Mouse (Mus musculus) adrenal gland, postnatal 10 days (tissue): ENCODE measurements around the gene Gm44502. TPM values are rescaled to one million over a fixed set of nuclear protein-coding genes. Genes with fewer than 3 reads are reported as not detected.
A peak's percentile ranks its signal among the peaks of the same experiment; 100 is the strongest.

Source experiments
- DNase-seq: peaks from one replicate; pipeline ENCODE4 v3.0.0; 2021; ENCODE audit warnings: mixed read lengths
- total RNA-seq, 2 experiments: library from RNA; stranded (reverse); gene quantifications; 2 replicates each; pipeline ENCODE4 v1.2.3; 2021

Gene Gm44502
- total RNA-seq, 2 experiments from 2014 or later: 5.6 to 9.2 TPM

DNA sequence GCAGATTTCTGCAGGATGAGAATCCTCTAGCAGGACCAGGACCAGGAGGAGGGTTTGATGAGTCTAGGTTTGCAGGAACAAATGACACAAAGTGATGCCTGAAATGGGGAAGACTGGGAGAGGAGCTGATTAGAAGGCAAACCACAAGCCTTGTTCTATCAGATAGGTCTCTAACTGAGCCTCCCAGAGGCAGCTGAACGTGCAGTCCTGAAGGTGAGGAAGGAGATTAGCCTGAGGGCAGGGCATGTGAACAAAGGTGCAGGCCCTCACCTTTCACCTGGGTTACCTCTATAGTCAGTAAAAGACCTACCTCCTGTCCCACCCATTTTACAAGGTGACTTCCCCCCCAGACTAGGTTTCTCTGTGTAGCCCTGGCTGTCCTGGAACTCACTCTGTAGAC, 29.8 kb downstream of the Gm44502 start:
- no peak for DNase-seq

DNA sequence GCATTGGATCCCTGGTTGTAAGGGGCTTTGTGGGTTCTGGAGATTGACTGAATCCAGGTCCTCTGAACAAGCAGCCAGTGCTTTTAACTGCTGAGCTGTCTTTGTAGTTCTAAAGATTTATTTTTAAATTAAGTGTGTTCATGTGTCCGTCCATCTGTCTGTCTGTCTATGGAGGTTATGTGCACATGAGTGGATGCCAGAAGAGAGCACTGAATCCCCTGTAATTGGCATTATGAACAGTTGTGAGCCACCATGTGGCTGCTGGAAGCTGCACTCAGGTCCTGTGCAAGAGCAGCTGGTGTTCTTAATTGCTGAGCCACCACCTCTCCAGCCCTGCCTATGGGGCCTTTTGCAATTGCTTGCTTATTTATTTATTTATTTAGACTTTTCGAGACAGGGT, 31.4 kb downstream of the Gm44502 start:
- DNase-seq: no peak

GRCm38 (mm10) chr15:89396883-89397282, 32.6 kb downstream of the Gm44502 start:
- no peak for DNase-seq

DNA sequence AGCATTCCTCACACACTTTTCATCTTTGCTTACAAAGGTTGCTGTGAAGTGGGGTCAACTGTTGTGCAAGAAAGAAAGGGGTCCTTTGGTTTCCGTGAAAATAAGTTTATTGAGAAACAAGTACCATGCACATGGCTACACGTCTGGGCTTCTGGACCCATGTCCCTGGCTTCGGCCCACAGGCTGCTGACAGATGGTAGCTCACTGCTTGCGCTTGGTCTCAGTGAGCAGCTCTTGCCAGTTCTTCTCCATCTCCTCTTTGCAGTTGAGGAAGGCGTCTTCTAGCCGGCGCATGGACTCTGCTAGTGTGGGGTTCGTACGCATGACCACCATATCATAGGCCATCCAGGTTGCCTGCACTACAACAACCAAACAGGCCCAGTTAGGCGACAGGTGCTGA, 39.4 kb downstream of the Gm44502 start:
- DNase-seq: no peak

DNA sequence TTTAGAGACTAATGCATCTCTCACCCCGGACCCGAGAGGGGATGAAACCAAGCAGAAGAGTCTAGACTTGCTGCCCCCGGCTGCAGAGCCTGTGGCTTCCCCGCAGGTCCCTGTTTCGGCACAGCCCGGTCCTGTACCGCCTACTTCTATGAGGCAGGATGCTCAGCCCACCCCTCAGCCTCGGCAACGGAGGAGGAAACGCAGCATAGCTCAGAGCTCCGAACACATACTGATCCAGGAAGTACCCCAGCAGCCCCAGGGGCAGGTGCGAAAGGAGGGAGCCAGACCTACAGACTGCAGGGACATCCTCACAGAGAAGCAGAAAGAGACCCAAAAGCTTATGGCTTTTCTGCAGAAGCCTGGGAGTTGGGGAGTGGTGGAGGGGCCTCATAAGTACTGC, 42.4 kb downstream of the Gm44502 start:
- no peak for DNase-seq

DNA sequence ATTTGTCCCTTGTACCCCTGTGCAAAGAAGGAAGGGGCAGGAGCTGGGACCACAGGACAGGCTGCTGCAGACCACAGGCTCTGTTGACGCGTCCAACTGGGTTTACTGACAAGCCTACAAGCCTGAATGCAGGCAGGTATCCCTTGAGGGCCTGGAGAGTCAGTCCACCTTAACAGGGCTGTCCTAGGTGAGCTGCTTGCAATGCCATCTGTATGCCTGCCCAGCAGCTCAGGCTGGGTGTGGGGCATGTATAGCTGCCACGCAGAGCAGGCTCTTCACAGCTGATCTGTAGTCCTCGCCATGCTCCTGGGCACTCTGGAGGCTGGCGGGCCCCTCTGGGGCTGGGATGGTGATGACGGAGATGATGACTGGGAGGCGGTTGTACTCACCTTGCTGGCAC, 44.9 kb downstream of the Gm44502 start, which contains the start of gene Klhdc7b:
TSS of gene Klhdc7b (plus strand) at position 301 of the 400 bp plus-strand sequence.
- no peak for DNase-seq

GRCm38 (mm10) chr15:89379429-89379828, 50.1 kb downstream of the Gm44502 start:
- peak; percentile 46 for DNase-seq

GRCm38 (mm10) chr15:89378831-89379401, 50.6 kb downstream of the Gm44502 start, which contains the start of gene Odf3b:
Odf3b (minus strand) TSS chr15:89379282.
- DNase-seq: peak; percentile 40

DNA sequence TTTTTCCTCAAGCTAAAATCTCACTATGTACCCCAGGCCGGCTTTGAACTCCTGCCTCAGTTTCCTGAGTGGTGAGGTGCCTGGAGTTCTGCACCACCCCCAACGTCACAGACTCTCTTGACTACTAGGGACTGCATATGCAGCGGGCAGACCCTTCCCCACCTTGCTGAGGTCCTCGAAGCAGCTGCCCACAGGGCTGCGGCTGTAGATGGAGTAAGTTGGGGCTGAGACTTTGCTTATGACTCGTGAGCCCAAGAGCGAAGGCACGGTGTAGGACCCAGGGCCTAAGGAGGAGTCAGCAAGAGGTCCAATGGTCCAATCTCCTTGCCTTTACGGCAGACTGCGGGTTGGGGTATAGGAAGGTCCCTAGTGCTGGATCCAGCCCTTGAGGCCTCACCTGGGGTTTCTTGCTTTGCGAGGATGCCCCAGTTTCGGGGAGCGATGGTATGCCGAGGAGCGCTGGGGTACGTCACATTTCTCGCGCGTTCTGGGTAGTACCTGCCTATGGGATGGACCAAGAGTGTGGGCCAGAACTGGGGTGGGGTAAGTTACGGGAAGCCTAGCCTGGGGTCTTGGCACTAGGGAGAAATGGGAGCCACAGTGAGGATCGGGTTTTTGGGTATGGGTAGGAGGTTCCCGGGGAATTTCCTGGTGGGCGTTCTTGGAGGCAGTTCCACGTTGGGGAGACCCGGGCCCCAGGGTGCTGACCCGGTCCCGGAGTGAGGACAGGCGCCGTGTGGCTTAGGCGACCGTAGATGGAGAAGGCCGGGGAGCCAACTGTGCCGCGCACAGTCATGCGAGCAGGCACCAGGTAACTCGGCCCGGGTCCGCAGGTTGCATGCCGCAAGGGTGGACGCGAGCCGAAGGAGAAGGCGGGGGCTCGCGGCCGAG, 51.3 kb downstream of the Gm44502 start:
- DNase-seq: no peak

- DNase-seq: no peak
Measured at GRCm38 (mm10) chr15:89377362-89377761, 52.1 kb downstream of the Gm44502 start.

DNA sequence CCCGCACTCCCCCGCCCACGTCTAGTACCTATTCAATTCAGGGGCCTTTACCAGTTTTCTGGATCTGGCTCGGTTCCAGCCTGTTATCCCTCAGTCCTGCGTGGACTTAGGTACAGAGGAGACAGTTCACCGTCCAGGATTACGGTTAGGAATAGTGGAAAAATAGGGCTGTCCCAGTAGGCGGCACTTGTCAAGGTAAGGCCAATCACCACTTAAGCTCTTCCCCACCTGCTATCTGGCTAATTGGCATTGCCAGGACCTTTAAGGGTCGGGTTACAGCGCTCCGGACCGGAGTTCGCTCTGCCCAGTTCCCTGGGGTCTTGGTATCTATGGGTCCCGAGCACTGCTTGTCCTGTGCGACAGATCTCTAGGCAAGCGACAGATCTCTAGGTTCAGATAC, 52.5 kb downstream of the Gm44502 start, which contains the start of gene Tymp:
TSS of gene Tymp (minus strand) at position 83 of the 400 bp plus-strand sequence.
- no peak for DNase-seq

- DNase-seq: peak; percentile 35
Measured at GRCm38 (mm10) chr15:89376040-89376439, 53.5 kb downstream of the Gm44502 start.

DNA sequence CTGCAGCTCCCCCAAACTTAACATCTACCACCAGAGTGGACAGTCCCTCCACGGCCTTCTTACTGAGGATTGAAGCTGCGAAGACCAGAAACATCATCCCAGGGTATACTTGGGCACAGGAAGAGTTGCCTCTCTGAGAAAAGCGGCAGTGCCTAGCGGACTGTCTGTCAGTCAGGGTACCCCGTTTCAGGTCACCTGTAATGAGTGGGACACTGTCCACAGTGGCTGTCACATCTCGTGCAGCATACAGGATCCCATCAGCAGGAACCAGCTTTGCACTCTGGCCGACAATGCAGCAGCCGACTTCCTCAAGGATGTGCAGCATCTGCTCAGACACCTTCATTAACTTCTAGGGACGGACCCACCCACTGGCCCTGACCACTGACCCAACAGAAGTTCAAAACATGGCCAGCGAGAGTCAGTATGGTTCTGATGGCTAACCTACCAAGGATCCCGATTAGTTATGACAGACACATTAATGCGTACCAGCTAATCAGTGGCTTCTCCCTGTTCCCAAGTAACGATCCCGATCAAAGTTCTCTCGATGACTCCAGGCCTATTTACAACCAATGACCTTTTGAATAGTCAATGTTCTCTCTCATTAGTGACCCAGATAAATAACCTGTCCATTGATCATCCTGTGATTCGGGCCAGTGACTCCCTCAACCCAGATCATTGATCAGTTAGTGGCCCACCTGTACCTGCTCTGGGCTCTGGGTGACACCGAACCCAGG, 54.5 kb downstream of the Gm44502 start:
- no peak for DNase-seq

- no peak for DNase-seq
Measured at GRCm38 (mm10) chr15:89374340-89374739, 55.2 kb downstream of the Gm44502 start.

GRCm38 (mm10) chr15:89373762-89374248, 55.7 kb downstream of the Gm44502 start, which contains the start of gene Sco2:
Sco2 (minus strand) TSS chr15:89373846.
- DNase-seq: peak; percentile 96

DNA sequence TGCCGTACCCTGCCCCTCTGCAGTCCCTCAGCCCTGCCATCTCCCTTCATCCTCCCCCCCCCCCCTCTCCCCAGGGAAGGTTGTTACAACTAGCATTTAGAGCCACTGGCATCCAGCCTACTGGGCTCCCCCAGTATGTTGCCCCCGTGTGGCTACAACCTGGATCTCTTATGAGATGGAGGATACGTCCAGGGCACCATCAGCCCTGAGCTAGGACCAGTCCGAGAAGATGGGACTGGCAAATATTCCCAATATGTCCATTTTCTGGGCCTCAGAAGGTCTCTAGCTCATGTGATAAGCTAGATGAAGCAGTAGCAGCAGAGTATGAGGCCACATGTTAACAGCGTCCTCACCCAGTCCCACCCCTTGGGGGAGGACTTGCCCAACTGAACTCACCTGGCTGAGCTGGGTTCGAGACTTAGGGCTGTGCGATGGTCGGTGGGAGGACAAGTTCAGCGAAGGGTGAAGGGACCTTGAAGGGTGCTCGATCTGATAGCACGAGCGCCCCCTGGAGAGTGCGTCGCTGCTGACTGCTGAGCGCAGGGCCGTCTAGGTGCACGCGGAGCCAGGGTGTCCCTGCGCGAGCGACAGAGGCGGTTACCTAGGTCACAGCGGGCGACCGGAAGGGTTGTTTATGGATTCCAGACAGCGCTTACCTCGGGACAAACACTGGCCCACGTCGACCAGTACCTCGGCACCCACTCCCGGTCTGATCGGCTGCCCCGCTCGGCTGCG, 56.3 kb downstream of the Gm44502 start:
- peak; percentile 92 for DNase-seq

DNA sequence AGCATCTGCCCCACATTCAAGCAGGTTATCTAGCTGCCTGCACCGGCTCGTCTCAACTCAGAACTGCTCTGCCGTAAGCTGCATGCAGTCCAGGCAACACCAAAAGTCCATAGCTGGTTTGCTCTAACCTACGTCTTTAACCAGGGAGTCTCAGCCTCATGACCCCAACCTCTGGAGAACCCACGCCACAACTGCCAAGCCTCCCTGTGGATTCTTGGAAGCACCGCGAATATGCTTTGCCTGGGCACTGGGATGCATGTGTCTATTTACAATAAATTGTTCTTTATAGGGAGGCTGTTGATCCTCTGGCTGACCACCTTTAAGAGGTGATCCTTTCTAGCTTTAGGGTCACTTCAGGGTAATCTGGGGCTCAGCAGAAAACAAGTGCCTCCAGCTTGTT, 57.0 kb downstream of the Gm44502 start:
- DNase-seq: no peak

DNA sequence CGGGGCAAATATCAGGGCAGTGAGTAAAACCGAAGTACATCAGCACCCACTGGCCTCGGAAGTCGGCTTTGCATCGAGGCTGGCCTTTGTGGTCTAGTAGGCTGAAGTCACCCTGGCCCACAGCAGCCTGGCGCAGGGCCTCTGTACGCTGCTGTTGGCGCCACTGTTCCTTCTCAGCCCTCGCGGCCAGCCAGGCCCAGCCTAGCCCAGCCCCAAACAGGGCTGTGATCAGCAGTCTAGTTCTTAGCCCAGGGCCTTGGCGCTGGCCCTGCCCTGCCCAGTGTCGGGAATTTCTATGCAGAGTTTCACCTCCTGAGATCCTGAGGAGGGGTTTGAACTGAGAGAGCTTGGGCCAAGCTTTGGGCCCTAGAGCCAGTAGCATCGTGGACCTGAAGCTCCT, 57.4 kb downstream of the Gm44502 start:
- DNase-seq: no peak
